Mouse (Mus musculus) cortical plate, adult 2 months (tissue): ENCODE measurements around the gene Oma1.

Source experiments
- CTCF ChIP-seq: fragments of 200-500 bp; IDR thresholded peaks from 2 replicates; pipeline ENCODE4 v1.5.1; 2011; ENCODE audit warnings: mild to moderate bottlenecking, control low read depth, low read length; ENCODE audit not compliant: insufficient read depth; ENCODE audit errors: extremely low read depth
- POLR2A ChIP-seq: fragments of 200-500 bp; IDR thresholded peaks from 2 replicates; pipeline ENCODE4 v1.6.1; 2011; ENCODE audit warnings: mild to moderate bottlenecking, low read length, control low read depth; ENCODE audit not compliant: insufficient read depth; ENCODE audit errors: extremely low read depth

GRCm38 (mm10) chr4:103402581-103402980, 89.0 kb downstream of the Oma1 start:
- TF ChIP-seq CTCF (no peak), POLR2A (no peak)
